Mouse (Mus musculus) macrophage (primary cell): ENCODE results near the gene Slco3a1. TPM values are rescaled to one million over a fixed set of nuclear protein-coding genes. Genes with fewer than 3 reads are reported as not detected.

ENCODE experiments used
- H3K27ac ChIP-seq: fragments of 350-480 bp; formaldehyde crosslinking; 2 replicates; pipeline ENCODE4 v1.9.0; 2021
- H3K36me3 ChIP-seq: fragments of 350-480 bp; formaldehyde crosslinking; 2 replicates; pipeline ENCODE4 v1.9.0; 2021; ENCODE audit errors: inconsistent target
- H3K4me3 ChIP-seq: fragments of 350-480 bp; formaldehyde crosslinking; 2 replicates; pipeline ENCODE4 v1.9.0; 2021; ENCODE audit errors: inconsistent target
- H3K79me2 ChIP-seq: fragments of 350-480 bp; formaldehyde crosslinking; 2 replicates; pipeline ENCODE4 v1.9.0; 2021; ENCODE audit errors: inconsistent target
- WGBS: methylation state at CpG from one replicate; pipeline ENCODE4 v1.1.7; 2026; ENCODE audit warnings: inconsistent platforms; ENCODE audit not compliant: missing documents; 5-methylcytosine and 5-hydroxymethylcytosine counted together
- polyA plus RNA-seq: library from polyadenylated mRNA; stranded (reverse); fragments of 250-400 nt; gene quantifications from 3 replicates; pipeline ENCODE4 v1.2.4, GENCODE M21; 2018; ENCODE audit warnings: inconsistent platforms

Gene Slco3a1
- polyA plus RNA-seq, 1 experiment from 2014 or later = 1.2 TPM

DNA sequence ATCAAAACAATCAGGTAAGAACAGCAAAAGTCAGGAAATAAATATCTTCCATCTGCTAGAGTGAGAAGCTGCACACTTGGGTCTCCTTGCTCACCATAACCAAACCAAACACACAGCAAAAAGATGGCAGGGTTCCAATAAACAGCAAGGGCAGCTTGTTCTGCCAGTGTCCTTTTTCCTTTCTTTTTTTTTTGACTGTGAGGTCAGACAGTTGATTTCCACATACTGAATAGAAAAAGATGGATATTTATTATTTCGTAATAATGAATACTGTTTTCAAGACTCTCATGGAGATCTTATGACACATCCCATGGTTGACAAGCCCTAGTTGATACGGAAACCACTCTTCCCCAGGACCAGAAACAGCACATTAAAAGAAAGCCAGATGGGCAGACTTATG, 274.2 kb downstream of the Slco3a1 start:
- no peak overlapping the region for H3K4me3 ChIP-seq
- no peak overlapping the region for H3K27ac ChIP-seq
- no peaks in the 10 kb centered on the region for H3K79me2 ChIP-seq
- 100% methylated on average over 2 of the region's 2 CpGs for WGBS
- no peaks in the 10 kb centered on the region for H3K36me3 ChIP-seq

GRCm38 (mm10) chr7:74279356-74279755, 275.2 kb downstream of the Slco3a1 start:
- Histone ChIP-seq H3K27ac (no peak overlapping the region), H3K4me3 (no peak overlapping the region), H3K36me3 (no peaks in the 10 kb centered on the region), H3K79me2 (no peaks in the 10 kb centered on the region)
- WGBS = 100% methylated on average over 3 of the region's 3 CpGs

DNA sequence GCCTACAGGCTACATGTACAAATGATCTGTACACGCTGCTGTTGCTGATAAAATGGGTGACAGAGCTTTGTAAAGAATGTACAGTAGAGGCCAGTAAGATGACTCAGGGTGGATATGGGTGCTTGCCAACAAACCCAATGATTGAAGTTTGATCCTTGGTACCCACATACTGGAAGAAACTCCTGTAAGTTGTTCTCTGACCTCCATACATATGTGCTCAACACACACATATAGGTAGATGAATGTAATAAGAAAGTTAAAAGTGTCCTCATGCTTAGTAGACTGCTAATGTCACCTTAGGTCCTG, 284.5 kb downstream of the Slco3a1 start:
- no peaks in the 10 kb centered on the region for H3K79me2 ChIP-seq
- no peak overlapping the region for H3K27ac ChIP-seq
- 100% methylated on average over 1 of the region's 1 CpGs for WGBS
- H3K36me3 ChIP-seq = no peaks in the 10 kb centered on the region
- H3K4me3 ChIP-seq = no peak overlapping the region

GRCm38 (mm10) chr7:74269283-74270088, 285.1 kb downstream of the Slco3a1 start:
- WGBS = 93% methylated on average over 10 of the region's 11 CpGs
- no peak overlapping the region for H3K27ac ChIP-seq
- H3K79me2 ChIP-seq = no peaks in the 10 kb centered on the region
- H3K4me3 ChIP-seq = no peak overlapping the region
- no peaks in the 10 kb centered on the region for H3K36me3 ChIP-seq

DNA sequence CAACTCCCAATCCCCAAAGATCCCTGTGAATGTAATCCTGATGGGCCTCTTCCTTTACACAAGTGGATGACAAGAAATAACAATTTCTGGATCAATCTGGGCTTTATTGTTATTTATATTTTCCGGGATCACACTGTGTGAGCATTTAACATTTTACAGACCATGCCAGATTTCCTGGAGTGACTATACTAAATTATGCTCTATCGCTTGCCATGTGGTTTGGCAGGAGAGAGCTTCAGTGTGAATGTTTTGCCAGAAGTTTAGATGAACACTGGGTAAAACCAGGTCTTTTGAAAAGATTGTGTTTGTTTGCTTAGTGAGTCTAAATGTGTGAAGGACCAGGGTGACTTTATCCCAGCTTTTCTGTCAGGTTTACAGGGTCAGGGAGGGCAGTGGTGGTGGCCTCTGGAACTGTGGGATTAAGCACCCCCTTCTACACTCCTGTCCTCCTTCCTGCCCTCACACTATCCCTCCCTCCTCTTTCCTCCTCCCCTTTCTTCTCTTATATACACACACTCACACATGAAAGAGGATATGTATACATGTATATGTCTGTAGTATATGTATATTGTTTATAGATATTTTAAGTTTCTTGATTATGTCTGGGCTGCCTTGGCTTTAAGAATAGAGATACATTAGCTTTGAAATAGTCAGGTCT, 287.9 kb downstream of the Slco3a1 start:
- no peaks in the 10 kb centered on the region for H3K79me2 ChIP-seq
- H3K36me3 ChIP-seq = no peaks in the 10 kb centered on the region
- H3K4me3 ChIP-seq = no peak overlapping the region
- WGBS = 87% methylated on average over 2 of the region's 2 CpGs
- no peak overlapping the region for H3K27ac ChIP-seq

DNA sequence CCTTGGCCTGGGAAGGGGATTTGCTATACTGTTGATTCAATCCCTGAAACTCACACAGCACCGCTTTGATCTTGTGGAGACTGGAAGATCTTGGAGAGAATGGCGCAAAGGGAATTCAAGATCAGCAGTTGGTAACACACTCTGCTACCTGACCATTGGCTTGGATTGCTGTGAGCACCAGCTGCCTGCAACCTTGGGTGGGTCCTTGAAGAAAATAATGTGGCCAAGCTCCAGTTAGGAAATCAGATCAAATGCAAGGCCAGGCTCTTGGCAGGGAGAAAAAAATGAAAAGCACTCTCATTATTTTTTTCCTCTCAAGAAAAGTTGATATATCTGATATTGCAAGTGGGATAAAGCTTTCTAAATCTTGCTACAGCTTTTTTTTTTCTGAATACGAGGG, 298.3 kb downstream of the Slco3a1 start:
- 87% methylated on average over 3 of the region's 3 CpGs for WGBS
- H3K4me3 ChIP-seq = no peak overlapping the region
- H3K27ac ChIP-seq = no peak overlapping the region
- no peaks in the 10 kb centered on the region for H3K79me2 ChIP-seq
- H3K36me3 ChIP-seq = no peaks in the 10 kb centered on the region

- WGBS = 89% methylated on average over 2 of the region's 2 CpGs
- H3K36me3 ChIP-seq = no peaks in the 10 kb centered on the region
- H3K27ac ChIP-seq = no peak overlapping the region
- no peaks in the 10 kb centered on the region for H3K79me2 ChIP-seq
- no peak overlapping the region for H3K4me3 ChIP-seq
These were observed 302.5 kb downstream of the Slco3a1 start for GRCm38 (mm10) chr7:74252066-74252465.

DNA sequence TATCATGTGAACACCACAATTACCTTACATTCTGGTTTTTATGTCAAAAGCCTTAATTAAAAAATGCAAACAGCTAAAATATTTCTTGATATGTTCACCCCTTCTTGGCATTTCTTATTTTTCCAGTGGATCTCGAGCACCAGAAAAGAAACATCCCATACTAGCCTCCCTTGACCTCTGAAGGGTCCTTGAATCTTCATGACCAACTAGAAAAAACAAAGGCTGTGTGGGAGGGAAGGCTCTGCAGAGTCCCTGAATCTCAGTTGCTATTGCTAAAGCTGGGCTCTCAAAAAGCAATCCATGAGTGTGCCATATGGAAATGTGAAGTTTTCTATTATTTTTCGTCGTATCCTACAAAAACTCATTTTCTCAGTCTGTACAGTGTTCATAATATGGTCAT, 313.3 kb downstream of the Slco3a1 start:
- H3K79me2 ChIP-seq = no peaks in the 10 kb centered on the region
- no peak overlapping the region for H3K27ac ChIP-seq
- no peak overlapping the region for H3K4me3 ChIP-seq
- no peaks in the 10 kb centered on the region for H3K36me3 ChIP-seq
- WGBS = 90% methylated on average over 3 of the region's 3 CpGs

DNA sequence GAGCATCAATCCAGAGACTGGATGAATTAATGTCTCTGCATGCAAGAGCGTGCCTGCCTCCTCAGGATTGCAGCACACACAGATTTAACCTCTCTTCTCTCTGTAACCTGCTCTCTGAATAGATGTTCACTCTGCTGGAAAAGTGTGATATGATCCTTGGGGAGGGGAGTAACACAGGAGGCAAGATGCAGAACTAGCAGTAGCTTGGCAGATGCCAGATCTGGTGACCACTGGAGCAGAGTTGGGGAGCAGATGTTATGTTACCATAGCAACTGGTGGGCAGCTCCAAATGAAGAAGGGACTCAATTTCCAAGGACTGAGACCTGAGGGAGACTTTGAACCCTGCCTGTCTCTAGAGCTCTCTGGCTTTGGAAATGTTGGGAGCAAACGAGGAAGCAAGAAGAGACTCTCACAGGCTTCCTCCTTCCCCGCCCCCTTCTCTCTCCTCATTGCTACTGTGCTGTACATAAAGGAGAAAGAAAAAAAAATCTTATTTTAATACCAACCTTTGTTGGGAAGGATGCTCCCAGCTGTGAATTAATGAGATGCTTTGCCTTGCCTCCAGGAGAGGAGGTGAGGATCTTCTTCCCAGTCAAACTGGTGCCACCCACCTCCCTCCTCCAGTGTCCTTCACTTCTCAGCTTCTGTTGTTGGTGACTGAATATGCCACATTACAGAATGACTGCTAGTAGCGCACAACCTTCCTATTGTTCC, 314.0 kb downstream of the Slco3a1 start:
- Histone ChIP-seq H3K36me3 (no peaks in the 10 kb centered on the region), H3K27ac (no peak overlapping the region), H3K79me2 (no peaks in the 10 kb centered on the region), H3K4me3 (no peak overlapping the region)
- 58% methylated on average over 3 of the region's 4 CpGs for WGBS
